Mouse (Mus musculus) cortical plate, adult 2 months (tissue): Measurements from ENCODE around the gene Fam213a. TPM values are rescaled to one million over a fixed set of nuclear protein-coding genes. Genes with fewer than 3 reads are reported as not detected.

Experiments
- H3K27ac ChIP-seq: fragments of 200-500 bp; 2 replicates; pipeline ENCODE4 v1.5.1; 2012; ENCODE audit warnings: low read length, control low read depth, inconsistent platforms; ENCODE audit not compliant: insufficient read depth
- H3K4me1 ChIP-seq: fragments of 200-500 bp; 2 replicates; pipeline ENCODE4 v1.6.1; 2011; ENCODE audit warnings: low read length; ENCODE audit not compliant: control insufficient read depth, insufficient read depth
- H3K4me3 ChIP-seq: fragments of 200-500 bp; 2 replicates; pipeline ENCODE4 v1.5.1; 2011; ENCODE audit warnings: mild to moderate bottlenecking, low read length, control low read depth; ENCODE audit not compliant: insufficient read depth
- CTCF ChIP-seq: fragments of 200-500 bp; IDR thresholded peaks from 2 replicates; pipeline ENCODE4 v1.5.1; 2011; ENCODE audit warnings: mild to moderate bottlenecking, control low read depth, low read length; ENCODE audit not compliant: insufficient read depth; ENCODE audit errors: extremely low read depth
- POLR2A ChIP-seq: fragments of 200-500 bp; IDR thresholded peaks from 2 replicates; pipeline ENCODE4 v1.6.1; 2011; ENCODE audit warnings: mild to moderate bottlenecking, low read length, control low read depth; ENCODE audit not compliant: insufficient read depth; ENCODE audit errors: extremely low read depth
- polyA plus RNA-seq: library from polyadenylated mRNA; depleted of rRNA; stranded (reverse); fragments of >200 nt; gene quantifications from 2 replicates; pipeline ENCODE4 v1.2.3, GENCODE M21; 2012

Fam213a gene
- polyA plus RNA-seq, 1 experiment = 125 TPM

- no peak overlapping the region for H3K4me3 ChIP-seq
- peak overlapping the region; percentile 92 for H3K27ac ChIP-seq
- TF ChIP-seq POLR2A (peak; percentile 27; the same call in 1 of the 2 replicates), CTCF (peak; percentile 16; the same call in 1 of the 2 replicates)
- peaks cover 32% of the 10 kb centered on the region for H3K4me1 ChIP-seq
These were observed 57.1 kb downstream of the Fam213a start for GRCm38 (mm10) chr14:40956252-40957146.

DNA sequence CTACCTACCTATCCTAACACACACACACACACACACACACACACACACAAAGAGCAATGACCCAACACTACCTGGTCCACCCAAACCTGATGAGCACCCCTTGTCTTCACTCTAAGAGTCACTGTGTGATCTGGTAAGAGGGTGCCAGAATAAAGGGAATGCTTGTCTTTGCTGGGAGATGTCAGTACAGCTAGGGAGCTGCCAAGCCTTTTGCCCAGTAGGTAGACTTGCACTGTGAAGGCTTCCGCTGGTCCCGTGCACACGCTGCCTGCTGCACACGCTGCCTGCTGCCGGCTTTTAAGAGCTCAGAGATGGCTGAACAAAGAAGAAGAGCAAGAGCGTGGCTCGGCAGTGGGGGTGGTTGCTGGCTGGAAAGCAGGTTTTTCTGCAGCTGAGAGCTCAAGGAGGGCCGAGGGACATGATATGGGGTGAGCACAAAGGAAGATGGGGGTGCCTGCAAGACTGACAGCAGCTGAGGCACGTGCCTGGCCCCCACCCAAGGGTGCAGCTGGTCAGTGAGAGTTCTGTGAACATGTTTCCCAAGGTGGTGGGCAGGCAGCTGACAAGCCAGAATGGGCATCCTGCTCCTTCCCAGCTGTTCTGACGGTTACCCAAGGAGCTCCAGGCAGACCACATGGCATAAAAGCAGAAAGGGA is 57.9 kb downstream of the Fam213a start:
- Histone ChIP-seq H3K4me3 (no peak overlapping the region), H3K27ac (peak overlapping the region; percentile 92), H3K4me1 (peaks cover 32% of the 10 kb centered on the region)
- TF ChIP-seq CTCF (no peak), POLR2A (no peak)

DNA sequence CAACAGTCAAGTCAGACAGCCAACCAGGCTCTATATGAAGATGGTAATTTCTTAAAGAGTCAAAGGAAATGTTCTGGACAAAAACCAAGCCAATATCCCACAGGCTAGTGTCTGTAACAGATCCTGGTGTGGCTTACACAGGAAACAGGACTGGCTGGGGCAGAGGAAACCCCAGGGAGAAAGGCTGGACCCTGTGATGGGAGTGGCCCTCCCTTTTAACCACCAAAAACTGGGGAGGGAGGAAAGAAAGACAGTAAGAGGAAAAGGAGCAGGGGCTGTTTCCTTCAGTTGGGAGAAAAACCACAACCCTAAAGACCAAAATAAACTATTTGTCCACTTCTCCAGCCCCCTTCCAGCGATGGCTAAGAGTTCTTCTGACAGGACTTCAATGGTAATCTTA is 58.4 kb downstream of the Fam213a start:
- no peak overlapping the region for H3K4me3 ChIP-seq
- peak overlapping the region; percentile 92 for H3K27ac ChIP-seq
- no peak for TF ChIP-seq POLR2A
- no peak for TF ChIP-seq CTCF
- peaks cover 32% of the 10 kb centered on the region for H3K4me1 ChIP-seq

- TF ChIP-seq POLR2A (no peak), CTCF (no peak)
- Histone ChIP-seq H3K27ac (peak overlapping the region; percentile 49), H3K4me3 (no peak overlapping the region), H3K4me1 (peaks cover 31% of the 10 kb centered on the region)
These were observed 60.2 kb downstream of the Fam213a start for GRCm38 (mm10) chr14:40953381-40953780.

DNA sequence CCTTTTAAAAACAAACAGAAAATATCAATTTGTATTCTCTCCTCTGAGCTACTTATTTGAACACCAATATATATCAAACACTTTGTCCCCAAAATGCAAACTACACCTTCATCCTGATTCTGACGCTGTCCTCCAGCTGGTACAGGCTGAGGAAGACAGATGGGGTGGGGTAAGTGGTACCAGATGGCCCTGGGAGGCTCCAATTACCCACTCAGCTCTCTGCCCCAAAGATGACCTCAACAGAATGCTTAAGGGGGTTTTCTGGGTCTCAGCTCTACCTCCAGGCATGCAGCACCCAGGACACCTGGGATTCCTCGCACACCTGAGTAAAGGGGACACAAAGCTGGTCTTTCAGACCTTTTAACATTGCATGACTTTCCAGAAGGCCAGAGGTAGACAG is 60.9 kb downstream of the Fam213a start:
- peaks cover 31% of the 10 kb centered on the region for H3K4me1 ChIP-seq
- no peak overlapping the region for H3K4me3 ChIP-seq
- peak overlapping the region; percentile 49; the same call in 1 of the 2 replicates for H3K27ac ChIP-seq
- TF ChIP-seq CTCF = no peak
- TF ChIP-seq POLR2A = no peak

DNA sequence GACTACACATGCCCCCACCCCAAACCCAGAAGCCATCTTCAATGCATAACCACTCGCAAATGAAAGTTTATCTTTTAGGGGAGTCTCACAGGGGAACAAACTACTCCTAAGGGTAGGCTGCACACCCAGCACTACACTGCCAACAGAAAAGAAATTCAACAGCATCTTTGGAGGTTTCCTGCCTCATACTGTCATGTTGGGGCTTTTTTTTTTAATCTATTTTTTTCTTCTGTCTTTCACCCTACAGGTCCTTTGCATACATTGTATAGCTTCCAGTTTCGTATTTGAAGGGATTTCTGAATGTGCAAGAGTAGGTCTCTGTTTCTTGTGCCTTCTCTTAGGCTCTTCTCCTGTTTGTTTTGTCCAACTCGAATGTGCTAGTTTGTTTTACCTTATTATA is 61.3 kb downstream of the Fam213a start:
- Histone ChIP-seq H3K4me3 (no peak overlapping the region), H3K27ac (no peak overlapping the region), H3K4me1 (peaks cover 32% of the 10 kb centered on the region)
- no peak for TF ChIP-seq POLR2A
- TF ChIP-seq CTCF = no peak

DNA sequence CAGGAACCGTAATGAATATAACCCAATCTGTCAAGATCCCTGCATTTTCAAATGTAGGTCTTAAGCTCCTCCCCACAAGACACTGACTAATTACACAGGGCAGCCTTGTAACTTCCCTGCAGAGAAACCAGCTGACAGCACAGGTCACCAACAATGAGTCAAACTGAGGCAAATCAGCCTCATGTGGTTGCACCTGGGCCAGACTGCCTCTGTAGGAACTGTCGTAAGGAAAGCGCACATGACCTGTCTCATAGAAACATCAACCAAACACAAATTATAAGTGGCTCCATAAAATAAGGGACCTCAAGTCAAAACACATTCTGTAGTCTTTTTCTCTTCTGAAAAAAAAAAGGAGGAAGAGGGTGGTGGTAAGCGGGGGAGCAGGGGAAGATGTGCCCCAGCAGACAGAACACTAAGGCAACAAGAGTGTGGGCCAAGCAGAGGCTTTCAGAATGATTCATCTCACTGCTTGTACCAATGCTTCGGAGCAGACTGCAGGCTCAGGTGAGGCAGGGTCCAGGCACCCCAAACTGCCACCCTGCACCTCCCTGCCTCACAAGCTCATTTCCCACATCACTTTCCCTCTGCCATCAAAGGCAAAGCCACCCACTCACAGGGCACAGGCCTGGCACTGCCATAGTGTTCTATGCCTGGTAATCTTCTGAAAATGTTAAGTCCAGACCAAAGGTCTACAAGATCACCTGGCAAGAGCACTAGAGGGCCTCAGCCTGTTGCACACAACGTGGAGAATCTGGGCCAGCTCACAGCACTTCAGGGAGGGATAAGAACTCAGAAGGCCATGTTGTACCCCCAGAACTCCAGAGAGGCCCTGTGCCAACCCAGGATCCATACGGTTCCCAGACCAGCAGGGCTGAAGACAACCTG is 63.6 kb downstream of the Fam213a start:
- no peak for TF ChIP-seq POLR2A
- no peak for TF ChIP-seq CTCF
- Histone ChIP-seq H3K4me3 (no peak overlapping the region), H3K4me1 (peaks cover 15% of the 10 kb centered on the region), H3K27ac (peak overlapping the region; percentile 28)

- peaks cover 13% of the 10 kb centered on the region for H3K4me1 ChIP-seq
- no peak overlapping the region for H3K4me3 ChIP-seq
- no peak for TF ChIP-seq POLR2A
- TF ChIP-seq CTCF = no peak
- peak overlapping the region; percentile 46; the same call in 1 of the 2 replicates for H3K27ac ChIP-seq
These were observed 64.5 kb downstream of the Fam213a start for GRCm38 (mm10) chr14:40949047-40949446.

DNA sequence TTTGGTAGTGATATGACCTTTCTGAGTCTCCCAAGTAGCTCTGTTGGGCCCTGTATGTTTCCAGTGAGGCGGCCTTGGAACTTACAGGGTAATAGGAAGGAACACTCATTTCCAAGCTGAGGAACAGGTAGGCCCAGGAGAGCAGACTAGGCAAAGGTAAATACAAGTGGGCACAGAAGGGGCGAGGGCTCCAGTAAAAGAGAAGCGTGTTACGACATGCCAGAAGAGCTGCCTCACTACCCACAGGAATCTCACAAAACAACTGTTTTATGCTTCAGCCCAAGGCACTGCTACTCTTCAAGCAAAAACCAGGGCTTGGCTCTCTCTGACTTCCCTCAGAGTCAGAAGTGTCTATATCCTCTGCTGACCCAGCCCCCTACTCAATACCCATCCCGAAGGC is 65.1 kb downstream of the Fam213a start:
- Histone ChIP-seq H3K4me3 (no peak overlapping the region), H3K27ac (peak overlapping the region; percentile 46; the same call in 1 of the 2 replicates), H3K4me1 (peaks cover 11% of the 10 kb centered on the region)
- no peak for TF ChIP-seq CTCF
- TF ChIP-seq POLR2A = no peak
